Mouse (Mus musculus) E14TG2a.4 (cell line): ENCODE data around the gene Ctdsp2.

Experiments
- CTCF ChIP-seq: conservative IDR thresholded peaks from 2 replicates; pipeline ENCODE4 v1.5.1; 2014; ENCODE audit warnings: low read length
- NANOG ChIP-seq: IDR thresholded peaks from 2 replicates; pipeline ENCODE4 v1.6.1; 2014; ENCODE audit warnings: borderline replicate concordance, low read length, mixed read lengths
- POU5F1 ChIP-seq: IDR thresholded peaks from 2 replicates; pipeline ENCODE4 v1.6.1; 2014; ENCODE audit warnings: low read length, borderline replicate concordance

DNA sequence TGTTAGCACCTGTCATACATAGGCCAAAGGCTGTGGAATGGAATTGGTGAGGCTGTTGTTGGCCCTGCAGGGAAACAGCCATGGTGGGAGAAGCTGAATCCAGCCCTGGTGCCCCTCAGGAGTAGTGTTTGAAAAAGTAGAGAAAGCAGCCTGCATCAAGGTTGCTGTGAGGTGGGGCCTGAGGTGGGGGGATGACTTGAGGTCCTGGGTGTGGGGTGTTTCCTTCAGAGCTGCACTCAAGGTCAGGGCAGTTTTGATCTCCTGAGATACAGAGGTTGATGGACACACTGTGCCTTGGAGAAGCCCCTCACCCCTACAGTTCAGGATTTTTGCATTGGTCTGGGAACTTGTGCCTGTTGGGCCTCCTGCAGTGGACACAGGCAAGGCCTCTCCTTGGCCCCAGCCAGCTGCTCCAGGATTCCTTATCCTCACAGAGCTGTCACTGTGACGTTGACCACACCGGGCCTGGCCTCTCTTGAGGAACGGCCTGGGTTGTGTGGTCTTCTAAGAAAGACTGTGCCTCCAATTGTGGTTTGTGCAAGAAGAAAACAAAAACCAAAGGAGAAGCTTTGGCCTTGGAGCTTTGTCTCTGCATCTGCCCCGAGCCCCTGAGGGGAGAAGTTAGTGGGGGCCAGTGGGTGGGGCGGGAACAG, 10.1 kb downstream of the Ctdsp2 start:
- TF ChIP-seq CTCF (no peak), POU5F1 (no peak), NANOG (no peak)
